Mouse (Mus musculus) embryonic stem cell, embryonic (primary cell): Measurements from ENCODE around the gene Atp2b2.

ENCODE experiments used
- CTCF ChIA-PET, 4 experiments: fragments of 300-600 bp in 2 of 4; fragments of 350-600 bp in 2 of 4; sonication (Branson Sonifier 250); formaldehyde crosslinking; loops; one replicate each; lab custom pipeline; 2022; ENCODE audit warnings: inconsistent platforms in 2 of 4; lab: Charles Lee
- POLR2A ChIA-PET, 4 experiments: fragments of 300-600 bp in 2 of 4; fragments of 350-600 bp in 2 of 4; sonication (Branson Sonifier 250); formaldehyde crosslinking; loops; one replicate each; lab custom pipeline; 2022; ENCODE audit warnings: antibody characterized with exemption in 4 of 4, inconsistent platforms in 1 of 4; lab: Charles Lee

Gene Atp2b2

DNA sequence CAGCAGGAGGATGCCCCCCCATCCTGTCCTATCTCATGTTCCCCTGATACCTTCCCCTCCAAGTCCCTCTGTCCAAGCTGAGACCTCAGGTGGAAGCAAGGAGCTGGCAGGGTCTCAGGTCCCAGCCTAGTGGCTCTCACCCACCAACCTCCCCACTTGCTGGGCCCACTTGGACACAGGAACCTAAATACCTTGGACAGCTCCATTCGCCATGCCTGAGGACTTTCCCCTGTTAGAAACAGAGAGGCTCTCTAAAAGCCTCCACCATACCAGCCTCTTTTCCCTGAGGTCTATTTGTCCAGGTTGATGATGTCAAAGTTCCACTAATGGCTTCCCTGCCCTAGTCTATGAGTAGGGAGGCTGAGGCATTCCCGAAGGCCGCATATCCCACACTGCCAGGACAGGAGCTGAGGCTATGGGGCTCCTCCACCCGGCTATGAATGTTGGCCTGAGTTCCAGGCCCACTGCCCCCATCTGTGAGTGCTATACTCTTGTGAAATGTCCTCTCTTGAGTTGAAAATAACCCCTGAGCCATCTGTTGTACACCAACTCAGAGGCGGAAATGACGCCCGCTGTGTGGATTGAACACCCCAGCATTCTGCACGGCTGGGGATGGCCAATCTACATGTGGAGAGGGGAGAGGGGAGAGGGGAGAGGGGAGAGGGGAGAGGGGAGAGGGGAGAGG, 113.1 kb downstream of the Atp2b2 start:
- ChIA-PET CTCF (interaction anchor here in 2 of 4 experiments (0.6 to 1.0 kb wide), 3 partner anchors 8 to 97 kb away, joined by 3 to 4 read pairs (median 3); no protein-coding TSS in a partner anchor), POLR2A (no interaction called here)

DNA sequence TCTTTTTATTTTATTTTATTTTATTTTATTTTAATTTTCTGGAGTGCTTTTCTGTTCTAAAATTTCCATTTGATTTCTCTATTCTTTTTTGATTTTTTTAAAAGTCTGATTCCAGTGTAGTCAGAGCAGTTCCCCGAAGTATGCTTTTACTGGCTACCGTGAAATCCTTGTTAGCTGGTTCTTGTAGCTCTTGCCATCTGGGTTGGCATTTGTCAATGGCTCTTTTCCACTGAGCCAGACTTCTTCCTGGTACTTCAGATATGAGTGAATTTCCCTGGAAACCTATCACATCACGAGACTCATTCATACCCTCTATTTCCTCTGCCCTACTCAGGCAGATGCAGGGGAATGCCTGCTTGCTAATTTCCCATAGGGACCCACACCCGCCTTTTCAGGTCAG, 119.2 kb downstream of the Atp2b2 start:
- ChIA-PET POLR2A (no interaction called here), CTCF (interaction anchor here in 1 of 4 experiments (0.9 kb wide), 1 partner anchor 12 kb away, joined by 3 read pairs; no protein-coding TSS in a partner anchor)

GRCm38 (mm10) chr6:113920466-113920865, 121.9 kb downstream of the Atp2b2 start:
- ChIA-PET CTCF (no interaction called here), POLR2A (interaction anchor here in 1 of 4 experiments (0.6 kb wide), 1 partner anchor 166 kb away, joined by 3 read pairs; no protein-coding TSS in a partner anchor)

- ChIA-PET CTCF (interaction anchor here in 2 of 4 experiments (0.5 to 2.2 kb wide), 3 partner anchors 8 to 90 kb away, joined by 3 to 7 read pairs (median 3); no protein-coding TSS in a partner anchor), POLR2A (no interaction called here)
Observed at GRCm38 (mm10) chr6:113912753-113913152, 129.7 kb downstream of the Atp2b2 start.

GRCm38 (mm10) chr6:113911094-113911493, 131.3 kb downstream of the Atp2b2 start:
- POLR2A ChIA-PET, result no interaction called here

DNA sequence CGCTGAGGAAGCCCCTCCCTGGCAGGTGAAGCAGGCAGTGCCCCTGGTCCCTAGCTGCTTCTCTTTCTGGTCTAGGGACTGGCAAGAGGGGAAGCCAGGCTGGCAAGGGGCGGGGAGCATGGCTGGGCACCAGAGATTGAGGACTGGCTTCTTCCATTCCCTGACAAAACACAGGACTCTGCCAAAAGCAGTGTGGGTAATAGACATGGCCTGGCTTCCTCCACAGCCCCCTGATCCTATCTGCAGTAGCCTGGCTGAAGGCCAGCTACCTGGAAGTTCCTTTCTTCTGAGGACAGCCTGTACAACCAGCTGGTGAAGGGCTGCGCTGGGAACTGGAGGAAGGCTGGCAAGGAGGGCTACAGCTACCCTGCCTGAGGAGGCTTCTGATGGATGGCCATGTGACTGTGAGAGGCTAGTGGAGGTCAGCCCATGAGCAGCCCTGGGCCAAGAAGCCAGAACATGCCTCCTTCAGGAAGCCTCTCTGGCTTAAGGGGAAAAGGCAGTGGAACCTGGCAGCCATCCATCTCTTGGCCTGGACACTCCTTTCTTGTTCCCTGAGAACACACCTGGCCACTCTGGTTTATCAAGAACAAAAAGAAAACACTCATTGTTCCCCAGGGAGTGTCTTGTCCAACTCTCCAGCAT, 131.9 kb downstream of the Atp2b2 start:
- CTCF ChIA-PET, result interaction anchor here (0.6 to 1.5 kb wide), 16 partner anchors 9 to 881 kb away, joined by 3 to 6 read pairs (median 3); no protein-coding TSS in a partner anchor
- POLR2A ChIA-PET, result no interaction called here

More at GRCm38 (mm10) chr6:113911094-113911493, 131.3 kb downstream of the Atp2b2 start:
- CTCF ChIA-PET, result interaction anchor here (0.6 to 1.5 kb wide), 17 partner anchors 10 to 881 kb away, joined by 3 to 11 read pairs (median 3); no protein-coding TSS in a partner anchor

- CTCF ChIA-PET, result interaction anchor here in 1 of 4 experiments (1.5 kb wide), 1 partner anchor 87 kb away, joined by 6 read pairs; no protein-coding TSS in a partner anchor
- POLR2A ChIA-PET, result no interaction called here
Observed at GRCm38 (mm10) chr6:113909836-113910235, 132.6 kb downstream of the Atp2b2 start.

DNA sequence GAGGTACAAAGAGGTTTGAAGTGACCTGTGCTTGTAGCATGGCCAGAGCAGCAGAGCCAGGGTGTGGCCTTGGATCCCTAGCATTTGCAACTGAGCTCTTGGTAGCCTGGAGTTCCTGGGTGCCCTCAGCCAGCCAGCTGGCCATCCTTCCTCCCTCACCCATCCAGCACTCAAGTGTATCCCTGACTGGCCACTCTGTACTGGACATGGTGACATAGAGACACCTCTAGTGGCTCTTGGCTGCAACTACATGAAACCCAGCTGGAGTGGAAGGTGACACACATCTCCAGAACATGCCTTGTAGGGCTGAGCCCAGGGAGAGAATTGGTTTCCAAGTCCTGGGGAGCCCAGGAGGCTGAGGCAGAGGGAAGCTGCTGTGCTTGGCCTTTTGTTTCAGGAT, 134.3 kb downstream of the Atp2b2 start:
- POLR2A ChIA-PET, result no interaction called here
- CTCF ChIA-PET, result no interaction called here

DNA sequence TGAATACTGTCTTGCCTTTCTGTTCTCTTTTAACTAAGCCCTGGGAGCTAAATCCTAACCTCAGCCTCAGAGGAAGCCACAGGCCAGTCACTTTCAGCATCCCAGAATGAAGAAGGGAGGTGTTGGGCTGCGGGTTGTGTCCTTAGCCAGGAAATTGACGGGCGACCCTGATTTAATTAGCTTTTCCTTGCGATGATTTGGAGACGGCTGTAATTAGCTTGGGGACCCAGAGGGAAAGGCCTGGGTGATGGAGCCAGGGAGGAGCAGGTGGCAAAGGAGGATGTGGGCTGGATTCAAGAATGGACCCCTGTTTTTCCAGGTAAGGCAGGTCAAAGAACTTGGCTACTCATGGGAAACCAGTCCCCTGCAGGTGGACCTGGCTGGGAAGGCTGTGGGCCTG, 138.0 kb downstream of the Atp2b2 start:
- CTCF ChIA-PET, result interaction anchor here in 2 of 4 experiments (0.5 to 1.0 kb wide), 2 partner anchors 9 to 366 kb away, joined by 3 to 9 read pairs; no protein-coding TSS in a partner anchor
- POLR2A ChIA-PET, result no interaction called here

DNA sequence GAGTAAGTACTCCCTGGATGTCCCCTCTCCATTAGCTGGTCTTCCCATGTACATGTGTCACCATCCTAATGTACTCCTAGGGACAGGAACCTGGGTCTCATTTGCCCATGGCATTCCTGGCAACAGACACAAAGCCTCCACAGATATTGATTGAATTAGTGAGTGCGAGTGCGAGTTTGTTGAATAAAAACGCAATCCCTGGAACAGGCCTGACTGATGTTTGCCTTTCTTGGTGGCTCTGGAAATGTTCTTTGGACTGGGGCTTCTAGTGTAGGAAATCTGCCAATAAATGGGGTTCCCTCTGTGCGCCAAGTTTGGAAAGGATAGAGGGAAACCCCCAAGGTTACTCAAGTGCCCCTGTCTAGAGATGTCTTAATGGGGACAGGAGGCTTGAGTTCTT, 146.4 kb downstream of the Atp2b2 start:
- POLR2A ChIA-PET, result interaction anchor here in 1 of 4 experiments (1.1 to 1.8 kb wide), 2 partner anchors 10 to 11 kb away, joined by 4 to 10 read pairs; no protein-coding TSS in a partner anchor
- CTCF ChIA-PET, result interaction anchor here in 1 of 4 experiments (1.0 kb wide), 1 partner anchor 11 kb away, joined by 5 read pairs; no protein-coding TSS in a partner anchor

- ChIA-PET CTCF (no interaction called here), POLR2A (no interaction called here)
Observed at GRCm38 (mm10) chr6:113894008-113894407, 148.4 kb downstream of the Atp2b2 start.

- CTCF ChIA-PET, result interaction anchor here in 1 of 4 experiments (2.2 kb wide), 1 partner anchor 70 kb away, joined by 5 read pairs; no protein-coding TSS in a partner anchor
- POLR2A ChIA-PET, result interaction anchor here in 3 of 4 experiments (0.6 to 1.5 kb wide), 3 partner anchors 10 to 1360 kb away, joined by 3 to 5 read pairs (median 3); partner anchors contain the start of gene Timp4 (in 1 of the 3)
Observed at GRCm38 (mm10) chr6:113892091-113892674, 150.2 kb downstream of the Atp2b2 start.

- CTCF ChIA-PET, result interaction anchor here in 2 of 4 experiments (0.7 to 2.2 kb wide), 2 partner anchors 39 to 69 kb away, joined by 5 read pairs; no protein-coding TSS in a partner anchor
- POLR2A ChIA-PET, result interaction anchor here (0.6 to 1.5 kb wide), 6 partner anchors 9 to 483 kb away, joined by 3 to 5 read pairs (median 3); no protein-coding TSS in a partner anchor
Observed at GRCm38 (mm10) chr6:113891225-113891967, 151.0 kb downstream of the Atp2b2 start.

- CTCF ChIA-PET, result interaction anchor here in 2 of 4 experiments (0.7 to 2.2 kb wide), 2 partner anchors 38 to 69 kb away, joined by 5 read pairs; no protein-coding TSS in a partner anchor
- POLR2A ChIA-PET, result interaction anchor here in 3 of 4 experiments (0.6 to 1.5 kb wide), 7 partner anchors 8 to 484 kb away, joined by 3 to 5 read pairs (median 3); no protein-coding TSS in a partner anchor
Observed at GRCm38 (mm10) chr6:113890858-113891213, 151.6 kb downstream of the Atp2b2 start.

- ChIA-PET CTCF (interaction anchor here in 1 of 4 experiments (2.2 kb wide), 1 partner anchor 68 kb away, joined by 5 read pairs; no protein-coding TSS in a partner anchor), POLR2A (interaction anchor here in 3 of 4 experiments (0.5 to 1.5 kb wide), 12 partner anchors 8 to 943 kb away, joined by 3 to 5 read pairs (median 3); no protein-coding TSS in a partner anchor)
Observed at GRCm38 (mm10) chr6:113890023-113890857, 152.2 kb downstream of the Atp2b2 start.

- ChIA-PET CTCF (interaction anchor here in 1 of 4 experiments (0.6 kb wide), 1 partner anchor 91 kb away, joined by 4 read pairs; no protein-coding TSS in a partner anchor), POLR2A (interaction anchor here in 2 of 4 experiments (0.6 to 1.2 kb wide), 4 partner anchors 13 to 944 kb away, joined by 3 to 4 read pairs (median 3); no protein-coding TSS in a partner anchor)
Observed at GRCm38 (mm10) chr6:113889180-113889579, 153.2 kb downstream of the Atp2b2 start.
